Mouse (Mus musculus): Measurements from ENCODE around the gene Tfeb.
A peak's percentile ranks its signal among the peaks of the same experiment; 100 is the strongest.

Gene Tfeb

GRCm38 (mm10) chr17:47788996-47789395 lies 52.2 kb downstream of the Tfeb start:
- no peak for DNase-seq

- DNase-seq = peak; percentile 86 to 88
Observed at GRCm38 (mm10) chr17:47792098-47792863, 55.5 kb downstream of the Tfeb start.

- peak; percentile 92 to 94 for DNase-seq
Observed at GRCm38 (mm10) chr17:47793377-47793776, 56.5 kb downstream of the Tfeb start.

GRCm38 (mm10) chr17:47795446-47795845 lies 58.6 kb downstream of the Tfeb start:
- DNase-seq = peak; percentile 79 to 81

- DNase-seq = no peak
Observed at GRCm38 (mm10) chr17:47796156-47796816, 59.5 kb downstream of the Tfeb start.

GRCm38 (mm10) chr17:47796968-47797367 lies 60.1 kb downstream of the Tfeb start:
- DNase-seq = peak; percentile 52 to 57

- no peak for DNase-seq
Observed at GRCm38 (mm10) chr17:47797383-47797782, 60.6 kb downstream of the Tfeb start.

- DNase-seq = peak; percentile 71 to 77
Observed at GRCm38 (mm10) chr17:47802806-47803205, 66.0 kb downstream of the Tfeb start.

GRCm38 (mm10) chr17:47803662-47804061 lies 66.8 kb downstream of the Tfeb start:
- DNase-seq = no peak

GRCm38 (mm10) chr17:47805047-47805835 lies 68.4 kb downstream of the Tfeb start:
- peak in 1 of 2 experiments; percentile 41 for DNase-seq

- DNase-seq = peak; percentile 76 to 84
Observed at GRCm38 (mm10) chr17:47806230-47806629, 69.4 kb downstream of the Tfeb start.

GRCm38 (mm10) chr17:47811265-47811800 lies 74.5 kb downstream of the Tfeb start:
- DNase-seq = peak in 1 of 2 experiments; percentile 47

- DNase-seq = no peak
Observed at GRCm38 (mm10) chr17:47812200-47812599, 75.4 kb downstream of the Tfeb start.

- DNase-seq = peak; percentile 39 to 53
Observed at GRCm38 (mm10) chr17:47813616-47814015, 76.8 kb downstream of the Tfeb start.

- DNase-seq = no peak
Observed at GRCm38 (mm10) chr17:47814496-47814895, 77.7 kb downstream of the Tfeb start.

- DNase-seq = peak in 1 of 2 experiments; percentile 47
Observed at GRCm38 (mm10) chr17:47815446-47815845, 78.6 kb downstream of the Tfeb start.

- DNase-seq = no peak
Observed at GRCm38 (mm10) chr17:47818038-47818725, 81.4 kb downstream of the Tfeb start.

GRCm38 (mm10) chr17:47821339-47821738 lies 84.5 kb downstream of the Tfeb start:
- DNase-seq = peak in 1 of 2 experiments; percentile 53

- DNase-seq = no peak
Observed at GRCm38 (mm10) chr17:47831161-47831560, 94.3 kb downstream of the Tfeb start.

- DNase-seq = no peak
Observed at GRCm38 (mm10) chr17:47831772-47832171, 94.9 kb downstream of the Tfeb start.

GRCm38 (mm10) chr17:47832501-47833028 lies 95.7 kb downstream of the Tfeb start:
- DNase-seq = peak; percentile 40 to 49

GRCm38 (mm10) chr17:47833029-47833627 lies 96.3 kb downstream of the Tfeb start:
- DNase-seq = peak; percentile 83 to 88
